Mouse (Mus musculus): ENCODE results near the gene Ccn5.
A peak's percentile ranks its signal among the peaks of the same experiment; 100 is the strongest.

DNA sequence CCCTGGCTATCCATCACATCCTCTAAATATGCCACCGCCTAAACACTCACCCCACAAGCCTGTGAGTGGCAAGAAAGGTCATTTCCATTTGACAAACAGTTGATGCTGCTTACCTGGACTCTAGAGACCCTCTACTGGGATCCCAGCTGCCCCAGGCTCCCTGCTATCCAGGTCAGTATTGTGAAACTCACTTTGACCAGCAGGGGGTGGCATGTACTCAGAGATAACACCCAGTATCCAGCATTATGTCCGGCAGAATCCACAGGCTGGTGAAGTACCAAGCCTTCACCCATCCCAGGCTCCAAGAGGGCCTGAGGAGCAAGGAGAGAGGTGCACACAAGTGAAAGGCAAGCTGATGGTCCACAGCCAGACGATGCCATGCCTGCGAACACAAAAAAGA, 32.2 kb upstream of the Ccn5 start:
- TF ChIP-seq MAZ (IDR thresholded peaks at IDR 0.05; ENCODE audit: low read depth, low read length) (no peak), TAL1 (IDR thresholded peaks at IDR 0.05; ENCODE audit: low read length) (no peak), USF1 (IDR thresholded peaks at IDR 0.05; ENCODE audit: low read depth, low read length) (no peak), JUND (IDR thresholded peaks at IDR 0.05; ENCODE audit: low read depth, low read length) (no peak), MAFK (IDR thresholded peaks at IDR 0.05; ENCODE audit: borderline replicate concordance, low read depth, low read length) (no peak), CTCF (IDR thresholded peaks at IDR 0.05 in 2 of 3, conservative IDR thresholded peaks at IDR 0.05 in 1 of 3; ENCODE audit: control insufficient read depth in 1 of 3, insufficient read depth in 1 of 3, low read depth in 2 of 3, low read length in 3 of 3, poor library complexity in 1 of 3, severe bottlenecking in 1 of 3) (peak; percentile 50 to 79 (median 59)), ZMIZ1 (IDR thresholded peaks at IDR 0.05; ENCODE audit: low read depth, low read length) (no peak), MYC (IDR thresholded peaks at IDR 0.05; ENCODE audit: low read depth, low read length) (no peak), RAD21 (IDR thresholded peaks at IDR 0.05; ENCODE audit: low read depth, low read length) (peak; percentile 74), CHD2 (IDR thresholded peaks at IDR 0.05; ENCODE audit: low read length) (no peak), EP300 (IDR thresholded peaks at IDR 0.05; ENCODE audit: low read depth in 1 of 2, low read length in 2 of 2) (no peak), GATA1 (IDR thresholded peaks at IDR 0.05; ENCODE audit: low read depth, low read length) (no peak), E2F4 (IDR thresholded peaks at IDR 0.05; ENCODE audit: borderline replicate concordance, low read depth, low read length) (no peak), POLR2AphosphoS2 (IDR thresholded peaks at IDR 0.05; ENCODE audit: low read length) (no peak)
